Mouse (Mus musculus) lung, embryonic 15.5 days (tissue): ENCODE results near the gene Metap1d. TPM values are rescaled to one million over a fixed set of nuclear protein-coding genes. Genes with fewer than 3 reads are reported as not detected.
A peak's percentile ranks its signal among the peaks of the same experiment; 100 is the strongest.

Source experiments
- ATAC-seq: fragments of 200-750 bp; cut with Nextera tagmentation; 2 replicates; pipeline ENCODE4 v1.8.0; 2017; ENCODE audit warnings: moderate number of reproducible peaks, borderline replicate concordance; ENCODE audit not compliant: low FRiP score, low TSS enrichment; ENCODE audit errors: extremely low read depth
- H3K27ac ChIP-seq: fragments of 300-500 bp; sonication (generic); 2 replicates; pipeline ENCODE4 v1.5.1; 2015; ENCODE audit warnings: moderate library complexity, mild to moderate bottlenecking, inconsistent platforms
- H3K27me3 ChIP-seq: fragments of 300-500 bp; sonication (generic); 2 replicates; pipeline ENCODE4 v1.6.1; 2015; ENCODE audit warnings: inconsistent platforms
- H3K36me3 ChIP-seq: fragments of 300-500 bp; sonication (generic); 2 replicates; pipeline ENCODE4 v1.6.1; 2015; ENCODE audit warnings: inconsistent platforms
- H3K4me1 ChIP-seq: fragments of 300-500 bp; sonication (generic); 2 replicates; pipeline ENCODE4 v1.6.1; 2015; ENCODE audit warnings: inconsistent platforms
- H3K4me2 ChIP-seq: fragments of 300-500 bp; sonication (generic); 2 replicates; pipeline ENCODE4 v1.6.1; 2015; ENCODE audit warnings: inconsistent platforms, mild to moderate bottlenecking, moderate library complexity
- H3K4me3 ChIP-seq: fragments of 300-500 bp; sonication (generic); 2 replicates; pipeline ENCODE4 v1.5.1; 2015; ENCODE audit warnings: mild to moderate bottlenecking, inconsistent platforms
- H3K9ac ChIP-seq: fragments of 300-500 bp; sonication (generic); 2 replicates; pipeline ENCODE4 v1.6.1; 2015; ENCODE audit warnings: inconsistent platforms
- H3K9me3 ChIP-seq: fragments of 300-500 bp; sonication (generic); 2 replicates; pipeline ENCODE4 v1.6.1; 2016; ENCODE audit warnings: inconsistent platforms
- WGBS: fragments of 180-500 bp; shearing (Covaris S2); methylation state at CpG from one replicate; pipeline ENCODE4 v1.1.7; 2015; 5-methylcytosine and 5-hydroxymethylcytosine counted together
- polyA plus RNA-seq: library from polyadenylated mRNA; unstranded; fragments of >200 nt; fragmentation: Nextera tagmentation; extraction: Ambion mirVana; gene quantifications from 2 replicates; pipeline ENCODE4 v1.2.1, GENCODE M21; 2015

The Metap1d gene
- polyA plus RNA-seq, 1 experiment from 2014 or later: 33.1 TPM

- Histone ChIP-seq H3K27ac (no peak overlapping the region), H3K4me2 (peak overlapping the region; percentile 91), H3K4me3 (peak overlapping the region; percentile 47), H3K9ac (no peak overlapping the region), H3K9me3 (no peaks in the 10 kb centered on the region), H3K4me1 (peaks cover 24% of the 10 kb centered on the region), H3K36me3 (no peaks in the 10 kb centered on the region), H3K27me3 (peaks cover 99% of the 10 kb centered on the region)
- under 1% methylated on average over 53 of the region's 57 CpGs for WGBS
- ATAC-seq: peak; percentile 44; the same call in 1 of the 2 replicates
These were observed 75.8 kb downstream of the Metap1d start for GRCm38 (mm10) chr2:71528714-71529510.

- peak; percentile 92 for ATAC-seq
- peak overlapping the region; percentile 91 for H3K4me2 ChIP-seq
- WGBS: under 1% methylated on average over 60 of the region's 60 CpGs
- no peaks in the 10 kb centered on the region for H3K9me3 ChIP-seq
- H3K27ac ChIP-seq: no peak overlapping the region
- no peaks in the 10 kb centered on the region for H3K36me3 ChIP-seq
- H3K4me1 ChIP-seq: peaks cover 24% of the 10 kb centered on the region
- peaks cover 100% of the 10 kb centered on the region for H3K27me3 ChIP-seq
- no peak overlapping the region for H3K9ac ChIP-seq
- peak overlapping the region; percentile 47 for H3K4me3 ChIP-seq
These were observed 76.7 kb downstream of the Metap1d start for GRCm38 (mm10) chr2:71529511-71530351.

- ATAC-seq: no peak
- Histone ChIP-seq H3K9ac (no peak overlapping the region), H3K36me3 (no peaks in the 10 kb centered on the region), H3K27me3 (peaks cover 99% of the 10 kb centered on the region), H3K27ac (no peak overlapping the region), H3K4me1 (peaks cover 24% of the 10 kb centered on the region), H3K9me3 (no peaks in the 10 kb centered on the region), H3K4me2 (peak overlapping the region; percentile 91), H3K4me3 (0 out of 2 replicates have a peak overlapping the region, but pooled peaks have one; percentile 47)
- 2% methylated on average over 34 of the region's 34 CpGs for WGBS
These were observed 77.5 kb downstream of the Metap1d start for GRCm38 (mm10) chr2:71530391-71531123.

GRCm38 (mm10) chr2:71531124-71531590 lies 78.1 kb downstream of the Metap1d start:
- WGBS: 2% methylated on average over 12 of the region's 12 CpGs
- Histone ChIP-seq H3K4me3 (no peak overlapping the region), H3K27ac (no peak overlapping the region)

GRCm38 (mm10) chr2:71531990-71532970 lies 79.2 kb downstream of the Metap1d start:
- no peaks in the 10 kb centered on the region for H3K9me3 ChIP-seq
- peaks cover 97% of the 10 kb centered on the region for H3K27me3 ChIP-seq
- H3K9ac ChIP-seq: no peak overlapping the region
- no peak overlapping the region for H3K4me3 ChIP-seq
- H3K27ac ChIP-seq: no peak overlapping the region
- H3K36me3 ChIP-seq: no peaks in the 10 kb centered on the region
- H3K4me1 ChIP-seq: peaks cover 24% of the 10 kb centered on the region
- 1% methylated on average over 43 of the region's 43 CpGs for WGBS
- no peak overlapping the region for H3K4me2 ChIP-seq
- ATAC-seq: no peak

More at GRCm38 (mm10) chr2:71531124-71531590, 78.1 kb downstream of the Metap1d start:
- Histone ChIP-seq H3K9me3 (no peaks in the 10 kb centered on the region), H3K27me3 (peaks cover 97% of the 10 kb centered on the region), H3K9ac (no peak overlapping the region), H3K4me2 (no peak overlapping the region), H3K36me3 (no peaks in the 10 kb centered on the region), H3K4me1 (peaks cover 24% of the 10 kb centered on the region)
- no peak for ATAC-seq

GRCm38 (mm10) chr2:71533094-71533493 lies 80.0 kb downstream of the Metap1d start:
- Histone ChIP-seq H3K9me3 (no peaks in the 10 kb centered on the region), H3K4me3 (no peak overlapping the region), H3K9ac (no peak overlapping the region), H3K27me3 (peaks cover 97% of the 10 kb centered on the region), H3K27ac (no peak overlapping the region), H3K4me2 (no peak overlapping the region), H3K36me3 (no peaks in the 10 kb centered on the region), H3K4me1 (peaks cover 24% of the 10 kb centered on the region)
- ATAC-seq: no peak
- WGBS: 10% methylated on average over 5 of the region's 5 CpGs

GRCm38 (mm10) chr2:71534242-71535052 lies 81.4 kb downstream of the Metap1d start:
- under 1% methylated on average over 20 of the region's 20 CpGs for WGBS

GRCm38 (mm10) chr2:71540611-71541417 lies 87.7 kb downstream of the Metap1d start:
- H3K4me2 ChIP-seq: peak overlapping the region; percentile 32
- no peaks in the 10 kb centered on the region for H3K36me3 ChIP-seq
- no peak overlapping the region for H3K27ac ChIP-seq
- no peaks in the 10 kb centered on the region for H3K9me3 ChIP-seq
- ATAC-seq: no peak
- WGBS: under 1% methylated on average over 47 of the region's 48 CpGs
- no peak overlapping the region for H3K9ac ChIP-seq
- peak overlapping the region; percentile 12; the same call in 1 of the 2 replicates for H3K4me3 ChIP-seq
- peaks cover 39% of the 10 kb centered on the region for H3K4me1 ChIP-seq
- H3K27me3 ChIP-seq: peaks cover 99% of the 10 kb centered on the region

More at GRCm38 (mm10) chr2:71534242-71535052, 81.4 kb downstream of the Metap1d start:
- no peaks in the 10 kb centered on the region for H3K36me3 ChIP-seq
- H3K4me2 ChIP-seq: no peak overlapping the region
- ATAC-seq: no peak
- H3K27me3 ChIP-seq: peaks cover 97% of the 10 kb centered on the region
- peaks cover 15% of the 10 kb centered on the region for H3K4me1 ChIP-seq
- H3K9ac ChIP-seq: no peak overlapping the region
- H3K4me3 ChIP-seq: no peak overlapping the region
- no peak overlapping the region for H3K27ac ChIP-seq
- no peaks in the 10 kb centered on the region for H3K9me3 ChIP-seq

- Histone ChIP-seq H3K27me3 (peaks cover 99% of the 10 kb centered on the region), H3K27ac (no peak overlapping the region), H3K4me2 (peak overlapping the region; percentile 32), H3K4me3 (0 out of 2 replicates have a peak overlapping the region, but pooled peaks have one; percentile 12), H3K9ac (no peak overlapping the region), H3K36me3 (no peaks in the 10 kb centered on the region), H3K9me3 (no peaks in the 10 kb centered on the region), H3K4me1 (peaks cover 47% of the 10 kb centered on the region)
- 4% methylated on average over 37 of the region's 37 CpGs for WGBS
- ATAC-seq: no peak
These were observed 88.5 kb downstream of the Metap1d start for GRCm38 (mm10) chr2:71541418-71542226.
